Mouse (Mus musculus): ENCODE data around the gene Lrrn2. TPM values are rescaled to one million over a fixed set of nuclear protein-coding genes. Genes with fewer than 3 reads are reported as not detected.

Gene Lrrn2
- polyA plus RNA-seq, 1 experiment from 2014 or later: 5.9 TPM

DNA sequence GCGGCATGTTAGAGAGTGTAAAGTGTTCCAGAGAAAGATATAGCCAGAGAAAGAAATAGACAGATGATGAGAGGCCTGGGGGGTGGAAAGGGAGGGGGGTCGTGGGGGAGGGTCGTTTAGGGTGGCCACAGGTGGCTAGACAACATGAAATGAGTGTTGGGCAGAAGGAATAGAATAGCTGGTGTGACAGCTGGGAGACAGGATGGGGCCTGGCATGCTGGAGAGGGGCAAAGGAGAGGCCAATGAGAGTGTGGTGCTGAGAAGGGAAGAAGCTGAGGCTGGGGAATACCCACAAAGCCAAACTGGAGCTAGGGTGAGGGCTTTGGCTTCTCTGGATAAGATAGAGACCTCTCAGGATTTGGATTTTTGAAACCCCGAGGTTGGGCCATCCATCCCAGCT is 6.6 kb downstream of the Lrrn2 start:
- Histone ChIP-seq H3K9me3 (replicated peaks) (no peaks in the 10 kb centered on the region), H3K27me3 (peaks cover 14% of the 10 kb centered on the region), H3K4me3 (replicated peaks) (no peak overlapping the region), H3K36me3 (no peaks in the 10 kb centered on the region), H3K4me2 (replicated peaks) (no peak overlapping the region), H3K27ac (replicated peaks) (no peak overlapping the region), H3K9ac (no peak overlapping the region), H3K4me1 (peaks cover 23% of the 10 kb centered on the region; the same call in 1 of the 2 replicates)
- WGBS: 52% methylated on average over 4 of the region's 4 CpGs
- 0 out of 2 replicates have a peak, but pooled peaks have one; percentile 6 for ATAC-seq (ENCODE audit: insufficient number of reproducible peaks, low FRiP score, low TSS enrichment, low read depth)

- no peak overlapping the region for H3K4me3 ChIP-seq (replicated peaks)
- no peaks in the 10 kb centered on the region for H3K9me3 ChIP-seq (replicated peaks)
- no peaks in the 10 kb centered on the region for H3K36me3 ChIP-seq
- peaks cover 22% of the 10 kb centered on the region; the same call in 1 of the 2 replicates for H3K4me1 ChIP-seq
- no peak overlapping the region for H3K4me2 ChIP-seq (replicated peaks)
- no peak overlapping the region for H3K9ac ChIP-seq
- H3K27ac ChIP-seq (replicated peaks): no peak overlapping the region
- 76% methylated on average over 4 of the region's 4 CpGs for WGBS
- no peak for ATAC-seq (ENCODE audit: insufficient number of reproducible peaks, low FRiP score, low TSS enrichment, low read depth)
- H3K27me3 ChIP-seq: peaks cover 4% of the 10 kb centered on the region; the same call in 1 of the 2 replicates
Observed at GRCm38 (mm10) chr1:132888811-132889210, 8.7 kb downstream of the Lrrn2 start.

DNA sequence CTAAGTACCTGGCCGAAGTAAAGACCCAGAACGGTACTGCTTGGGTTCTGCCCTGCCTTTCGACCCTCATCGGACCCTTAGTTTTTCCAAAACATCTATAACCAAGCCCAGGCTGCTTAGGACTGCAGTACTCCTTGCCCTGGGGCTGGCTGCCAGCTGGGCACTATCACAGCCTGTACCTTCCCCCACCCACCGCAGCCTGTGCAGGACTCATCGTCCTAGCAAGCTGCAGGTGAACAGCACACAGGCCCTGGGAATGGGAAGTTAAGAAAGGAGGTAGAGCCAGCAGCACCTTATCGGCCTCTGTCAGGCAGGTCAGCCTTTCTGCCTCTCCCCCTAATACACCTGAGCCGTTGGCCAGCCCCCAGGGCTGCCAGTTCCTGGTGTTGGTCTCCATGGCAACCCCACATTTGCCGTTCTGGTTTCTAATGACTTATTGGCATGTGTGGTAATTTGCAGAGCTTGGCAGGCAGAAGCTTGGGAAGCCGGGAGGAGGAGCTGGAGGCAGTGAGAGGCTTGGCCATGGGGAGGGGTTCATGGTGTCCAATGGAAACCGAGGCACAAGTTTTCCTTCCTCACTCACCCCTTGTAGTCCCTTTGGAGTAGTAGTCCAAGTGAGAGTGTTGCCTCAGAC is 10.2 kb downstream of the Lrrn2 start:
- Histone ChIP-seq H3K9ac (no peak overlapping the region), H3K9me3 (replicated peaks) (no peaks in the 10 kb centered on the region), H3K27ac (replicated peaks) (no peak overlapping the region), H3K27me3 (no peaks in the 10 kb centered on the region), H3K36me3 (no peaks in the 10 kb centered on the region), H3K4me1 (peaks cover 22% of the 10 kb centered on the region; the same call in 1 of the 2 replicates), H3K4me3 (replicated peaks) (no peak overlapping the region), H3K4me2 (replicated peaks) (no peak overlapping the region)
- 66% methylated on average over 11 of the region's 11 CpGs for WGBS
- ATAC-seq (ENCODE audit: insufficient number of reproducible peaks, low FRiP score, low TSS enrichment, low read depth): peak; percentile 17; the same call in 1 of the 2 replicates

DNA sequence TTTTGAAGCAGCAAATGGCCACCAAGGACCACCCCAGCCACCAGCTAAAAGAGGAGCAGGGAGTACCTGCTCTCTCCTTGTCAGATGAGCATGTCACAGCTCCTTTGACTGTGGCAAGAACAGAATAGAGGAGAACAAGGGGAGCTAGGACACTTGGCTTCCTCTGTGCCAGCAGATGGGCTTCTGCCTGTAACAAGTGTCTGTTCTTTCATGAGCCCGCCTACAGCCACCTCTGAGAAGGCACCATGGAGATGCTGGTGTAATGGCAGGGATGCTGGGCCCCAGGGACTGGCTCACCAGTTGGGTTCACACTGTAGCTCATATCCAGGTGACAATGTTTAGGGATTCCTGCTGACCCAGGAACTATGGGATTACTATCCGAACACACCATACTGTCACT is 12.0 kb downstream of the Lrrn2 start:
- no peak overlapping the region for H3K27ac ChIP-seq (replicated peaks)
- peaks cover 14% of the 10 kb centered on the region; the same call in 1 of the 2 replicates for H3K4me1 ChIP-seq
- no peaks in the 10 kb centered on the region for H3K36me3 ChIP-seq
- H3K4me3 ChIP-seq (replicated peaks): no peak overlapping the region
- no peak overlapping the region for H3K9ac ChIP-seq
- no peak overlapping the region for H3K4me2 ChIP-seq (replicated peaks)
- ATAC-seq (ENCODE audit: insufficient number of reproducible peaks, low FRiP score, low TSS enrichment, low read depth): no peak
- H3K27me3 ChIP-seq: no peaks in the 10 kb centered on the region
- 94% methylated on average over 2 of the region's 2 CpGs for WGBS
- no peaks in the 10 kb centered on the region for H3K9me3 ChIP-seq (replicated peaks)

- ATAC-seq (ENCODE audit: insufficient number of reproducible peaks, low FRiP score, low TSS enrichment, low read depth): no peak
- Histone ChIP-seq H3K27ac (replicated peaks) (no peak overlapping the region), H3K9ac (no peak overlapping the region), H3K4me3 (replicated peaks) (no peak overlapping the region), H3K27me3 (no peaks in the 10 kb centered on the region), H3K36me3 (no peaks in the 10 kb centered on the region), H3K9me3 (replicated peaks) (no peaks in the 10 kb centered on the region), H3K4me1 (peaks cover 12% of the 10 kb centered on the region; the same call in 1 of the 2 replicates), H3K4me2 (replicated peaks) (no peak overlapping the region)
- 66% methylated on average over 17 of the region's 17 CpGs for WGBS
Observed at GRCm38 (mm10) chr1:132893311-132894077, 13.4 kb downstream of the Lrrn2 start.

GRCm38 (mm10) chr1:132899029-132899428 is 19.0 kb downstream of the Lrrn2 start:
- no peaks in the 10 kb centered on the region for H3K4me1 ChIP-seq

GRCm38 (mm10) chr1:132899626-132900025 is 19.6 kb downstream of the Lrrn2 start:
- H3K4me2 ChIP-seq (replicated peaks): no peak overlapping the region
- 71% methylated on average over 7 of the region's 7 CpGs for WGBS
- H3K27me3 ChIP-seq: no peaks in the 10 kb centered on the region
- ATAC-seq (ENCODE audit: insufficient number of reproducible peaks, low FRiP score, low TSS enrichment, low read depth): no peak
- H3K36me3 ChIP-seq: no peaks in the 10 kb centered on the region
- no peak overlapping the region for H3K27ac ChIP-seq (replicated peaks)
- no peaks in the 10 kb centered on the region for H3K4me1 ChIP-seq
- no peak overlapping the region for H3K9ac ChIP-seq
- no peak overlapping the region for H3K4me3 ChIP-seq (replicated peaks)
- H3K9me3 ChIP-seq (replicated peaks): no peaks in the 10 kb centered on the region

More at GRCm38 (mm10) chr1:132899029-132899428, 19.0 kb downstream of the Lrrn2 start:
- no peak for ATAC-seq (ENCODE audit: insufficient number of reproducible peaks, low FRiP score, low TSS enrichment, low read depth)
- Histone ChIP-seq H3K36me3 (no peaks in the 10 kb centered on the region), H3K27me3 (no peaks in the 10 kb centered on the region), H3K9ac (no peak overlapping the region), H3K27ac (replicated peaks) (no peak overlapping the region), H3K9me3 (replicated peaks) (no peaks in the 10 kb centered on the region), H3K4me2 (replicated peaks) (no peak overlapping the region), H3K4me3 (replicated peaks) (no peak overlapping the region)
- WGBS: 91% methylated on average over 6 of the region's 6 CpGs

DNA sequence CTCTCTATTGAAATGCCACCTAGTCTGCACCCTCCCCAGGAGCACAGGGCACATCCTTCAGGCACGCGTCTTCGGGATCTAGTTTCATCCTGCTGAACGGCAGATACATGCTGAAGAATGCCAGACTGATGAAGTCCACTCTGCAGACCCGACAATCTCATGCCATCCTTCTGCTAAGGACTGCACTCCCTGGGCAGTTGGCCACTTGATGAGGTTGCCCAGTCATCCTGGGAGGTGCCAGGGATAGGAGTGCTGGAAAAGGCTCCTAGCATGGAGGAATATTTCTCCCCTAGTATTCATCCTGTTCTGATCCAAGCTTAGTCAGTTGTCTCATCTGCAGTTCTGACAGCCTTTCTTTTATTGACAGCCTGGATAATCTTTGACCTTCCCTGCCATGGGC is 20.9 kb downstream of the Lrrn2 start:
- WGBS: 77% methylated on average over 5 of the region's 5 CpGs
- no peak overlapping the region for H3K9ac ChIP-seq
- no peaks in the 10 kb centered on the region for H3K27me3 ChIP-seq
- H3K27ac ChIP-seq (replicated peaks): no peak overlapping the region
- no peak overlapping the region for H3K4me2 ChIP-seq (replicated peaks)
- H3K4me3 ChIP-seq (replicated peaks): no peak overlapping the region
- no peaks in the 10 kb centered on the region for H3K36me3 ChIP-seq
- no peaks in the 10 kb centered on the region for H3K9me3 ChIP-seq (replicated peaks)
- H3K4me1 ChIP-seq: no peaks in the 10 kb centered on the region
- ATAC-seq (ENCODE audit: insufficient number of reproducible peaks, low FRiP score, low TSS enrichment, low read depth): no peak

DNA sequence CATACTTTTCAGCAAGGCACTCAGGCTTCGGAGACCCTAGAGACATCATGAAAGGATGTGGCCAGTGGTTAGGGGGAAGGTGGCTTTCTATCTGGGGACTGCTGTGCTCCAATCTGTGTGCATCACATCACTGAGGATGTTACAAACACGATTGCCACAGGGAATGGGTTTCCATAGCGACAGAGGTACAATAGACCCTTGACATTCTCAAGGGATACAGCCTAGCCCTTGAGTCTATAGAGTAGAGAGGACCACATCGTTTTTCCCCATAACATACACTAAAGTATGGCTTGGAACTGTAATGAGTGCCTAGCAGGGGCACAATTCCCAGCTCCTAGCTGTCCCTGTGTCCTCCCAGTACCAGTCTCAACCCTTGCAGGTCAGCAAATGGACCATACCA is 23.4 kb downstream of the Lrrn2 start:
- Histone ChIP-seq H3K36me3 (no peaks in the 10 kb centered on the region), H3K4me3 (replicated peaks) (no peak overlapping the region), H3K4me2 (replicated peaks) (no peak overlapping the region), H3K27me3 (no peaks in the 10 kb centered on the region), H3K4me1 (no peaks in the 10 kb centered on the region), H3K27ac (replicated peaks) (no peak overlapping the region), H3K9ac (no peak overlapping the region), H3K9me3 (replicated peaks) (no peaks in the 10 kb centered on the region)
- 68% methylated on average over 4 of the region's 4 CpGs for WGBS
- ATAC-seq (ENCODE audit: insufficient number of reproducible peaks, low FRiP score, low TSS enrichment, low read depth): no peak

DNA sequence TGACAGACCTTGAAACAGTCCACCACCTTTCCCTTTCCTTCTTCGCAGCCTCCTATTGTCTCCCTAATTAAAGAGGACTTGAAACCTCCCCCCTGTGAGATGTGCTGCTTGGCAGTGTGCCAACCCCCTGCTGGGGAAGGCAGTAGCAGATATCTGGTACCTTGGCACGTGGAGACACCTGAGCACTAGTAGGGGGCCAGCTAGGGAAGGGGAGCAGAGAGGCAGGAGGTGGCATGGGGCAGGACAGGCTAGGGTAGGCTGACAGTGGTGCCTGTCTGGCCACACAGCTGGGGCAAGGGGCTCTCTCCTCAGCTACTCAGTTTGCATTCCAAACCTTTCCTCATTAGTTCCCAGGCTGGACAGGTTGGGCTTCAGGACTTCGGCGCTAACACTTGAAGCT is 29.0 kb downstream of the Lrrn2 start:
- no peak overlapping the region for H3K4me2 ChIP-seq (replicated peaks)
- H3K4me3 ChIP-seq (replicated peaks): no peak overlapping the region
- H3K27me3 ChIP-seq: 0 out of 2 replicates have a peak, but pooled peaks cover 3% of the 10 kb centered on the region
- ATAC-seq (ENCODE audit: insufficient number of reproducible peaks, low FRiP score, low TSS enrichment, low read depth): peak; percentile 26; the same call in 1 of the 2 replicates
- H3K9me3 ChIP-seq (replicated peaks): no peaks in the 10 kb centered on the region
- H3K4me1 ChIP-seq: 0 out of 2 replicates have a peak, but pooled peaks cover 6% of the 10 kb centered on the region
- H3K27ac ChIP-seq (replicated peaks): no peak overlapping the region
- WGBS: 53% methylated on average over 4 of the region's 4 CpGs
- H3K9ac ChIP-seq: no peak overlapping the region
- H3K36me3 ChIP-seq: no peaks in the 10 kb centered on the region

DNA sequence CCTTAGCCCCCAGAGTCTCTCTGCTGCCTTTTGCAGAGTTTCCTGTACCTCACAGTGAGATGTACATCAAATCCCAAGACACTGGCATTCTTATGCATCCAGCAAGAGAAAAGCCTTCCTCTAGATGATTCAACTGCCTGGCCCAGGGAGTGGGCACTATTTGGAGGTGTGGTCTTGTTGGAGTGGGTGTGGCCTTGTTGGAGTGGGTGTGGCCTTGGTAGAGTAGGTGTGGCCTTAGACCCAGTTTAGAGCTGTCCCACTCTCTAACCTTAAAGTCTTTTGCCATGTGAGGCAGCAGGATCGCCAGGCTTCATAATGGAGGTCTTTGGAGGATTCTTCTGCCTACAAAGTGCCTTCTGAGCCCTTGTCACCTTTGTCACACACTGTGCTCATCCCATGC is 29.9 kb downstream of the Lrrn2 start:
- H3K27ac ChIP-seq (replicated peaks): no peak overlapping the region
- H3K9me3 ChIP-seq (replicated peaks): no peaks in the 10 kb centered on the region
- 65% methylated on average over 1 of the region's 1 CpGs for WGBS
- no peak overlapping the region for H3K4me3 ChIP-seq (replicated peaks)
- no peaks in the 10 kb centered on the region for H3K36me3 ChIP-seq
- 0 out of 2 replicates have a peak, but pooled peaks cover 6% of the 10 kb centered on the region for H3K4me1 ChIP-seq
- H3K27me3 ChIP-seq: peaks cover 3% of the 10 kb centered on the region; the same call in 1 of the 2 replicates
- no peak overlapping the region for H3K9ac ChIP-seq
- no peak for ATAC-seq (ENCODE audit: insufficient number of reproducible peaks, low FRiP score, low TSS enrichment, low read depth)
- no peak overlapping the region for H3K4me2 ChIP-seq (replicated peaks)
